Comparison of ENCODE assay signal across 24 mouse cellular contexts in genomic region chr17:53874433-53874832, GRCm38 (mm10). TPM values are rescaled to one million over a fixed set of nuclear protein-coding genes. Genes with fewer than 3 reads are reported as not detected.
A peak's percentile ranks its signal among the peaks of the same experiment; 100 is the strongest.
DNase-seq lines count a peak whose midpoint lies in the region; TF ChIP-seq lines count a peak whose summit lies in the region.
"Had no signal": no experiment of that assay in that cellular context is flagged by ENCODE, and none has a peak within 500 bp of the region (broad histone marks: within the 10 kb centered on the region; RNA-seq: fewer than 3 reads in every experiment).

No protein-coding gene starts in this region.

- H3K27ac ChIP-seq in layer of hippocampus, adult 2 months, result no peak overlapping the region
- H3K27ac ChIP-seq: embryonic facial prominence, embryonic 15.5 days; forebrain, embryonic 10.5 days; heart, embryonic 10.5 days; hindbrain, embryonic 15.5 days; liver, embryonic 12.5 days; lung, embryonic 15.5 days had no signal

- DNase-seq in heart, adult 11 months, result peak; percentile 74
- DNase-seq in heart, postnatal 4 days, result no peak
- DNase-seq in Muller cell, postnatal 12 days (ENCODE audit: inconsistent ontology term), result peak; percentile 35
- peak; percentile 15 for DNase-seq in adrenal gland, postnatal 14 days
- DNase-seq in kidney, postnatal 14 days, result peak; percentile 76
- DNase-seq in lung, adult 18-20 months, result no peak
- DNase-seq in right cerebral cortex, adult 2 months (ENCODE audit: low spot score in 2 of 2), result no peak
- no peak for DNase-seq in layer of hippocampus, adult 2 months (ENCODE audit: low spot score in 2 of 2)
- DNase-seq: cerebellum, adult 9-10 months; embryo, embryonic 11 days; gastrocnemius, postnatal 25 days; heart, postnatal 10 days; midbrain, embryonic 14.5 days; retina, postnatal 1 day; thymus, adult 2 months had no signal

- TF ChIP-seq CTCF in layer of hippocampus, adult 2 months (conservative IDR thresholded peaks at IDR 0.05), result no peak

- H3K4me3 ChIP-seq in layer of hippocampus, adult 2 months, result no peak overlapping the region
- H3K4me3 ChIP-seq: embryonic facial prominence, embryonic 15.5 days; forebrain, embryonic 10.5 days; heart, embryonic 10.5 days; hindbrain, embryonic 15.5 days; liver, embryonic 12.5 days; lung, embryonic 15.5 days had no signal

RNA-seq across cellular contexts. Expression of gene Sult1c2, which starts 28.3 kb away (rescaled TPM):
- total RNA-seq in heart, postnatal 4 days (2021), result not detected
- 0.98 and 2.3 TPM in 2 replicates for total RNA-seq in adrenal gland, postnatal 14 days (2021)
- total RNA-seq in layer of hippocampus, adult 2 months (2021), result not detected
- total RNA-seq: gastrocnemius, postnatal 25 days; heart, postnatal 10 days; left cerebral cortex, adult 18-20 months; megakaryocyte progenitor cell, adult 5-6 weeks; neutrophil, adult 5-6 weeks had no signal

Comparison
In these comparisons a context has a peak if more than half of its experiments do, and no peak if none do; other contexts are left out.
1. DNase-seq: peak in heart, adult 11 months (single experiment), Muller cell, postnatal 12 days (single experiment), adrenal gland, postnatal 14 days (single experiment) and kidney, postnatal 14 days (single experiment); none in heart, postnatal 4 days (single experiment), lung, adult 18-20 months (0 of 2), right cerebral cortex, adult 2 months (0 of 2) and layer of hippocampus, adult 2 months (0 of 2).